Mouse (Mus musculus): ENCODE measurements around the gene Osbp. TPM values are rescaled to one million over a fixed set of nuclear protein-coding genes. Genes with fewer than 3 reads are reported as not detected.
"Not testable (repeated sequence)": the region's sequence is repeated elsewhere in the genome, so short reads cannot be mapped to it uniquely, and the experiment has no call there.

The Osbp gene
- 4.2 and 4.4 TPM in 2 replicates for polyA plus RNA-seq (2015; fragmentation: Nextera tagmentation; extraction: Ambion mirVana)

DNA sequence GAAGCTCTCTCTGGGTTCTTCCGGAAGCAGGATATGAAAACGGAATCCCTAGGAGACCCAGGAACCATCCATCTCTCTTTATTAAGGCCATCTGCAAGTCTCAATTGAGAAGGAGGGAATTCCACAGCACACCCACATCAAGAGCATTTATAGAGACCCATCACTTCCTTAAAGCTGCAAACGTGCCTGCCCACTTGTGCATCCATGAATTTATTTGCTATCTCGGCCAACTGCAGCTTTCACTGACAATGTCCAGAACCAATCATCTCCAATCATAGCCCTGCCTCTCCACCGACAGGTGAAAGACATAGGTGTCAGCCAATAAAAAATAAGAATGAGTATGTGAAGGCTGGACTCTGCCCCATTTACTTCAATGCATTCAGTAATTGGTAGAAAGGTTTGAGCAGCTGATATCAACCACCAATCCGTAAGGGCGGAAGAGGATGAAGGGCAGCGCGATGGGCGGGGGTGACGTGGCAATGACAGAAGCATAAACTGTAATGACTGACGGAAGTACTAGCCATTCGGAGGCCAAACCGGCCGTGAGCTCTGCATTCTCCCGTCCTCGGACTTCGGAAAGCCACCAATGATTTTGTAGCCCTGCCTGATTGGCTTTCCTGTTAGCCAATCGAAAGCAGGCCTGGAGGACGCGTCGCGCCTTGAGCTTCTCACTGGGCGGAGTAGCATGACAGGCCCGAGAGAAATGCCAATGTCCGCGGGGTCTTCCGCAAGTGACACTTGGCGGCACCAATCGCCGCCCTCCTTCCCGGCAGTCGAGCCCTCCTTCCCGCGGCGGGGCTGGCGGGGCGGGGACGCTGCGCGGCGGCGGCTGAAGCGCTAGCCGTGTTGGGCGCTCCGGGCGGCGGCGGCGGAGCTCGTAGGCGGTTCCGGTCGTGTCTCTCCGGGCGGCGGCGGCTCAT is at the start of gene Osbp:
Gene Osbp (plus strand): TSS at position 919 of the 920 bp plus-strand sequence.
- H3K9me3 ChIP-seq: no peaks in the 10 kb centered on the region
- peaks cover 9% of the 10 kb centered on the region for H3K4me1 ChIP-seq (replicated peaks)
- H3K4me2 ChIP-seq (replicated peaks): peak within 1 kb of the TSS; percentile 87
- WGBS: under 1% methylated on average over 48 of the region's 59 CpGs
- ATAC-seq: peak; percentile 98
- no peaks in the 10 kb centered on the region for H3K27me3 ChIP-seq (replicated peaks)
- H3K4me3 ChIP-seq (replicated peaks): peak within 1 kb of the TSS; percentile 65
- peak within 1 kb of the TSS; percentile 72 for H3K9ac ChIP-seq
- H3K36me3 ChIP-seq: no peaks in the 10 kb centered on the region
- H3K27ac ChIP-seq: peak within 1 kb of the TSS; percentile 79

DNA sequence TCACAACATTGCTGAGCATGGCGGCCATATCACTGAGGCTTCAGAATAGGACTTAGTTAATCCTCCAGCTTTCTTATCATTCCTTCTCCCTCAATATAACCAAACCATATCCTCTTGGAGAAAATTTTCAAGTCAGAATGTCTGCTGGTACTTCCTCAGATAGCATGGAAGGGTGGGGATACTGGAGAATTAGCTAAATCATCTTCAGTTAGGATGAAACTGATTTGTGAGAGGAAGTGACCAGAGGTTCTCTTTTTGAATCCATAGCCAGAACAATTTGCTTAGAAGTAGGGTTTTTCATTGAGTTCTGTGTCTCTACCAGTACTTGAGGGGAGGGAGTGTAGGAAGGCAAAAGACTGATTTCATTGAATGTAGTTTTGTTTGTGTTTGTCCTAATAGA is 43.7 kb upstream of the Osbp start:
- H3K9ac ChIP-seq: no peak overlapping the region
- WGBS: 97% methylated on average over 1 of the region's 1 CpGs
- no peak overlapping the region for H3K4me2 ChIP-seq (replicated peaks)
- no peak overlapping the region for H3K4me3 ChIP-seq (replicated peaks)
- no peak overlapping the region for H3K27ac ChIP-seq
- H3K36me3 ChIP-seq: peaks cover 26% of the 10 kb centered on the region
- ATAC-seq: no peak
- H3K4me1 ChIP-seq (replicated peaks): no peaks in the 10 kb centered on the region
- no peaks in the 10 kb centered on the region for H3K9me3 ChIP-seq
- H3K27me3 ChIP-seq (replicated peaks): no peaks in the 10 kb centered on the region

- not testable (repeated sequence) for H3K9me3 ChIP-seq; H3K4me1 ChIP-seq (replicated peaks); H3K4me3 ChIP-seq (replicated peaks); H3K27ac ChIP-seq; H3K4me2 ChIP-seq (replicated peaks); H3K27me3 ChIP-seq (replicated peaks); ATAC-seq; H3K9ac ChIP-seq
- peaks cover 28% of the 10 kb centered on the region for H3K36me3 ChIP-seq
- 95% methylated on average over 2 of the region's 2 CpGs for WGBS
Measured at GRCm38 (mm10) chr19:11922515-11922914, 43.2 kb upstream of the Osbp start.

GRCm38 (mm10) chr19:11926380-11926779 is 39.4 kb upstream of the Osbp start:
- H3K36me3 ChIP-seq: peaks cover 25% of the 10 kb centered on the region
- ATAC-seq: no peak
- H3K4me2 ChIP-seq (replicated peaks): no peak overlapping the region
- H3K9ac ChIP-seq: no peak overlapping the region
- WGBS: 90% methylated on average over 2 of the region's 2 CpGs
- H3K27me3 ChIP-seq (replicated peaks): no peaks in the 10 kb centered on the region
- H3K4me3 ChIP-seq (replicated peaks): no peak overlapping the region
- no peaks in the 10 kb centered on the region for H3K4me1 ChIP-seq (replicated peaks)
- no peak overlapping the region for H3K27ac ChIP-seq
- H3K9me3 ChIP-seq: no peaks in the 10 kb centered on the region

DNA sequence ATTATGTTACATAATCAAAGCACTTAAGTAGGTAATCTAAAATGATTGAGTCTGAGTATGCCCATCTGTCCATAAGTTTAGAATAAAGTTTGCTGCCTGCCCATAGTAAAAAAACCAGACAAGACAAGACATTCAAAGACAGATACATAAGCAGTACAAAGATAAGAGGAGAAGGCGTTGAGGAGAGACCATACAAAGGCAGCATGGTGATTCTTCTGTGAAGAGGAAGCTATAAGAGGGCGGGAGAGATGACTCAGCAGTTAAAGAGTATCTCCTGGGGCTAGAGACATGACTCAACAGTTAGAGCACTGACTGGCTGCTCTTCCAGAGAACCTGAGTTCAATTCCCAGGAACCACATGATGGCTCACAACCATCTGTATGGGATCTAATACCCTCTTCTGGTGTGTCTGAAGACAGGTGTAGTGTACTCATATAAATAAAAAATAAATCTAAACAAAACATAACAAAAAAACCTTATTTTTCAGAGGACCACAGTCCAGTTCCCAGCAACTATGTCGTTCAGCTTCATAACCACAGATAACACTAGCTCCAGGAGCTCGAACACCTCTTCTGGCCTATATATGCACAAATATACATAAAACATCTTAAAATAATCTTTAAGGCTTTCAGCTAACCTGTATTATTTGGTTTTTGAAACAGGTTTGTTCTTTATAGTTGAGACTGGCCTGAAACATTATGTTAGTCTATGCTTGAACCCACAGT is 37.6 kb upstream of the Osbp start:
- peaks cover 25% of the 10 kb centered on the region for H3K36me3 ChIP-seq
- H3K27ac ChIP-seq: no peak overlapping the region
- no peak overlapping the region for H3K9ac ChIP-seq
- H3K4me1 ChIP-seq (replicated peaks): no peaks in the 10 kb centered on the region
- WGBS: 95% methylated on average over 4 of the region's 4 CpGs
- H3K4me2 ChIP-seq (replicated peaks): no peak overlapping the region
- no peak for ATAC-seq
- no peaks in the 10 kb centered on the region for H3K27me3 ChIP-seq (replicated peaks)
- H3K9me3 ChIP-seq: no peaks in the 10 kb centered on the region
- no peak overlapping the region for H3K4me3 ChIP-seq (replicated peaks)

DNA sequence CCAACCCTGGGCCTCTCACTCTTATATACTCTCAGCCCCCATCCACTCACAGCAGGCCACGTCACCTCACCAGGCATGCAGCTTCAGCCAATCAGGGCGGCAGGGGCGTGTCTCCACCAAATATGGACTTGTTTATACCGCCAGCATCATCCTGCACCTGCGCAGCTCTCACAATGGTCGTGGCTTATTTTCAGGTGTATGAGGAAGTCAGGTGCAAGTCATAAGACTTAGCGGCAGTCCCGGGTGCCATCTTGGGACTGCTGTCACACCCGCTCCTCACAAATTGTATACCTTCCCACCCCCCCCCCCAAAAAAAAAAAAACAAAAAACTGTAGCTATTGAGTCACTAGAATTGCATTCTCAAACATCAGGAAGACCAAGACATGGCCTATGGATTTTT is 19.3 kb upstream of the Osbp start:
- not testable (repeated sequence) for H3K9me3 ChIP-seq; H3K9ac ChIP-seq; H3K4me3 ChIP-seq (replicated peaks); ATAC-seq; H3K4me2 ChIP-seq (replicated peaks); H3K36me3 ChIP-seq; H3K27ac ChIP-seq; H3K4me1 ChIP-seq (replicated peaks); H3K27me3 ChIP-seq (replicated peaks)
- WGBS: 94% methylated on average over 9 of the region's 9 CpGs

- H3K27ac ChIP-seq: no peak overlapping the region
- ATAC-seq: no peak
- WGBS: 61% methylated on average over 1 of the region's 1 CpGs
Measured at GRCm38 (mm10) chr19:11949878-11950277, 15.9 kb upstream of the Osbp start.

DNA sequence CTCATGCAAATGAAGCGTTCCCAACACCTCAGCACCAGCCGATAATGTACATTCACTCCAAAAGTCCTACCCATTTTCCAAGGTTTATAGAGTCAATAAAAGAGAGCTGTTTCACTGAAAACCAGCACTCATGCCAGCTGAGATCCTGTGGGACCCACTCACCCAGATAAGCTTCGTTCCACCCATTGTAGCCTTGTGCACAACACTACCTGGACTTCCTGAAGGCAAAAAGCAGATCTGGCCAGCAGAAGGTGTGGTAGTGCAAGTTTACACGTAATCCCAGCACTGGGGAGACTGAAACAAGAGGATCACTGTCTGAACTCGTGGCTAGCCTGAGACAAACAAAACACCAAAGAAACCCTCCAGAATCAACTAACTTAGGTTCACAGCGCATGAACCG is 15.0 kb upstream of the Osbp start:
- ATAC-seq: no peak
- Histone ChIP-seq H3K36me3 (no peaks in the 10 kb centered on the region), H3K4me3 (replicated peaks) (no peak overlapping the region), H3K4me2 (replicated peaks) (no peak overlapping the region), H3K9ac (no peak overlapping the region), H3K27me3 (replicated peaks) (no peaks in the 10 kb centered on the region), H3K9me3 (no peaks in the 10 kb centered on the region), H3K27ac (no peak overlapping the region), H3K4me1 (replicated peaks) (peaks cover 2% of the 10 kb centered on the region; the same call in 1 of the 2 replicates)
- 68% methylated on average over 7 of the region's 7 CpGs for WGBS

More at GRCm38 (mm10) chr19:11949878-11950277, 15.9 kb upstream of the Osbp start:
- no peak overlapping the region for H3K4me2 ChIP-seq (replicated peaks)
- H3K4me1 ChIP-seq (replicated peaks): peaks cover 2% of the 10 kb centered on the region; the same call in 1 of the 2 replicates
- H3K36me3 ChIP-seq: no peaks in the 10 kb centered on the region
- no peaks in the 10 kb centered on the region for H3K27me3 ChIP-seq (replicated peaks)
- H3K9me3 ChIP-seq: no peaks in the 10 kb centered on the region
- H3K4me3 ChIP-seq (replicated peaks): no peak overlapping the region
- H3K9ac ChIP-seq: no peak overlapping the region

GRCm38 (mm10) chr19:11954206-11954605 is 11.5 kb upstream of the Osbp start:
- Histone ChIP-seq H3K36me3 (no peaks in the 10 kb centered on the region), H3K4me2 (replicated peaks) (no peak overlapping the region), H3K27ac (no peak overlapping the region), H3K4me3 (replicated peaks) (no peak overlapping the region), H3K4me1 (replicated peaks) (peaks cover 2% of the 10 kb centered on the region; the same call in 1 of the 2 replicates), H3K9me3 (no peaks in the 10 kb centered on the region), H3K27me3 (replicated peaks) (no peaks in the 10 kb centered on the region), H3K9ac (no peak overlapping the region)
- no peak for ATAC-seq
- 45% methylated on average over 6 of the region's 6 CpGs for WGBS

- ATAC-seq: no peak
- no peak overlapping the region for H3K9ac ChIP-seq
- 78% methylated on average over 5 of the region's 5 CpGs for WGBS
Measured at GRCm38 (mm10) chr19:11956636-11957035, 9.1 kb upstream of the Osbp start.

DNA sequence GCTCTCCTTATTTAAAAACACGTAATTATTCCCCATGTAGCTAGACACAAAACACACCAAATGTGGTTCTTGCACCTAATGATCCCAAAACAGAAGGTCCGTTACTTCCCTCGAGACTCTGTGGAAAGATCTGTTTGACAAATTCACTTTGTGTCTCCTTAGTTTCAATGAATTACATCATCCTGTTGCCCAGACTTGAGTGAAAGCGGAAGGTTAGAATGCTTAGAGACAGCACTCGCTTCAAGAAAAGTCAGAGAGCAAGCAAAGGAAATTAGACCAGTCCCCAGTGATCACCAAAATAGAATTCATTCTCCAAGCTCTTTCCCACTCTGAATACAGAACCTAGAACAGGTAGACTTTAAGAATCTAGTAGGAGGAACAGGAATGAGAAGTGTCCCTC is 8.3 kb upstream of the Osbp start:
- Histone ChIP-seq H3K27me3 (replicated peaks) (no peaks in the 10 kb centered on the region), H3K36me3 (no peaks in the 10 kb centered on the region), H3K4me1 (replicated peaks) (peaks cover 2% of the 10 kb centered on the region; the same call in 1 of the 2 replicates), H3K9me3 (no peaks in the 10 kb centered on the region), H3K27ac (no peak overlapping the region), H3K4me3 (replicated peaks) (no peak overlapping the region), H3K9ac (no peak overlapping the region), H3K4me2 (replicated peaks) (no peak overlapping the region)
- WGBS: 91% methylated on average over 5 of the region's 5 CpGs
- ATAC-seq: no peak

More at GRCm38 (mm10) chr19:11956636-11957035, 9.1 kb upstream of the Osbp start:
- no peak overlapping the region for H3K4me2 ChIP-seq (replicated peaks)
- H3K4me3 ChIP-seq (replicated peaks): no peak overlapping the region
- no peaks in the 10 kb centered on the region for H3K36me3 ChIP-seq
- H3K9me3 ChIP-seq: no peaks in the 10 kb centered on the region
- peaks cover 2% of the 10 kb centered on the region; the same call in 1 of the 2 replicates for H3K4me1 ChIP-seq (replicated peaks)
- H3K27ac ChIP-seq: no peak overlapping the region
- no peaks in the 10 kb centered on the region for H3K27me3 ChIP-seq (replicated peaks)

GRCm38 (mm10) chr19:11957846-11958245 is 7.9 kb upstream of the Osbp start:
- H3K27me3 ChIP-seq (replicated peaks): no peaks in the 10 kb centered on the region
- no peak overlapping the region for H3K4me2 ChIP-seq (replicated peaks)
- H3K27ac ChIP-seq: no peak overlapping the region
- no peak overlapping the region for H3K4me3 ChIP-seq (replicated peaks)
- ATAC-seq: no peak
- peaks cover 2% of the 10 kb centered on the region; the same call in 1 of the 2 replicates for H3K4me1 ChIP-seq (replicated peaks)
- no peak overlapping the region for H3K9ac ChIP-seq
- no peaks in the 10 kb centered on the region for H3K36me3 ChIP-seq
- no peaks in the 10 kb centered on the region for H3K9me3 ChIP-seq
- WGBS: 77% methylated on average over 8 of the region's 8 CpGs
